Mouse (Mus musculus): ENCODE data around the gene Wdr4. TPM values are rescaled to one million over a fixed set of nuclear protein-coding genes. Genes with fewer than 3 reads are reported as not detected.
A peak's percentile ranks its signal among the peaks of the same experiment; 100 is the strongest.
"Not testable (repeated sequence)": the region's sequence is repeated elsewhere in the genome, so short reads cannot be mapped to it uniquely, and the experiment has no call there.

Wdr4 gene
- polyA plus RNA-seq, 1 experiment: 19.7 TPM

DNA sequence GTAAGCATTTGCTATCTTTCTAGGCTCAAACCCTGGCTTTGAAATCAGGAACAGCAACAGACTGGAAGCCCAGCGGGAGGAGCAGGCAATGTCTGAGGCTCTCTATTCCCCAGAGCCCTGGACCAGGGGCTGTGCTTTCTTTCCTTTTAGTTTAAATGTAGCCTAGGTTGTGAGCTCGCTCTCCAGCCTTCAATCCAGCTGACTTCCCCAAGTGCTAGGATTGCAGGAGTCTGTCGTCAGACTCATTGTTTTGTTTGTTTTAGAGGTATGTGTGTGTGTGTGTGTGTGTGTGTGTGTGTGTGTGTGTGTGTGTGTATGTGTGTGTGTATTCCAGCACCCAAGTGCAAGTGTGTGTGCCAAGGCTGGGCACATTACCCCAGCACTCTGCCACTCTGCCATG lies 20.3 kb upstream of the Wdr4 start:
- peaks cover 9% of the 10 kb centered on the region; the same call in 1 of the 2 replicates for H3K4me1 ChIP-seq (ENCODE audit: control insufficient read depth, insufficient read depth, low read length)
- no peak overlapping the region for H3K27ac ChIP-seq (ENCODE audit: insufficient read depth, low read length)
- H3K4me3 ChIP-seq (ENCODE audit: insufficient read depth, low read length): no peak overlapping the region
- TF ChIP-seq POLR2A (IDR thresholded peaks at IDR 0.05; ENCODE audit: low read depth, low read length): no peak
- no peak for TF ChIP-seq CTCF (IDR thresholded peaks at IDR 0.05; ENCODE audit: borderline replicate concordance, insufficient read depth, low read length)

DNA sequence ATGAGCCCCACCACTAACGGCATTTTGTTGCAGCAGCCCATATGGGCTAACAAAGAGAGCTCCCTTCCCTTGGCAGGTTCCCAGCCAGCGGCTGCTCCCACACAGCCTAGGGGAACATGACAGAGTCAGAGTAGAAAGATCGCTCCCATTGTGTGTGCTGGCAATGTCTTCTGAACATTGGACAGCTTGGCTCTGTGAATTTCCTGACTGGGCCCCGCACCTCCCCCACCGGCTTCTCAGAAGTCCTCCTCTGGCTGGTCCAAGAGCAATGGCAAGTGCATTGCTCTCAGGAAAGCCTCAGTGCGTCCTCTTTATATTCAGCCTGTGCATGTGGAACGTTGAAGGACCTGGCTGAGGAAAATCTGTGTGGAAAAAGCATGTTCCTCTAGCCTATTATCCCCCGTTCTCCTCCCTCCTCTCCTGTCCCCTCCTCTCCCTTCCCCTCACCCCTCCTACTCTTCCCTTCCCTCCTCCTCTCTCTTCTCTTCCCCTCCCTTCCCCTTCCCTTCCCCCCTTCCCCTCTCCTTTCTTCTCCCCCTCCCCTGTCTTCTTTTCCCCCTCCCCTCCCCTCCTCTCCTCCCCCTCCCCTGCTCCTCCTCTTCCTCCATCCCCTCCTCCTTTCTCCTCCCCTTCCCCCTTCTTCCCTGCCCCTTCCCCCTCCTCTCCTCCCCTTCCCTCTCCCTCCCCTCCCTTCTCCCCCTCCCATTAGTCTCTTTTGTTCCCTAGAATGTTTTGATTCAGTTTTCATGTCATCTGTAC lies 16.3 kb upstream of the Wdr4 start:
- Histone ChIP-seq H3K4me1 (ENCODE audit: control insufficient read depth, insufficient read depth, low read length) (peaks cover 4% of the 10 kb centered on the region; the same call in 1 of the 2 replicates), H3K4me3 (ENCODE audit: insufficient read depth, low read length) (no peak overlapping the region), H3K27ac (ENCODE audit: insufficient read depth, low read length) (no peak overlapping the region)
- TF ChIP-seq CTCF (IDR thresholded peaks at IDR 0.05; ENCODE audit: borderline replicate concordance, insufficient read depth, low read length): no peak
- no peak for TF ChIP-seq POLR2A (IDR thresholded peaks at IDR 0.05; ENCODE audit: low read depth, low read length)

DNA sequence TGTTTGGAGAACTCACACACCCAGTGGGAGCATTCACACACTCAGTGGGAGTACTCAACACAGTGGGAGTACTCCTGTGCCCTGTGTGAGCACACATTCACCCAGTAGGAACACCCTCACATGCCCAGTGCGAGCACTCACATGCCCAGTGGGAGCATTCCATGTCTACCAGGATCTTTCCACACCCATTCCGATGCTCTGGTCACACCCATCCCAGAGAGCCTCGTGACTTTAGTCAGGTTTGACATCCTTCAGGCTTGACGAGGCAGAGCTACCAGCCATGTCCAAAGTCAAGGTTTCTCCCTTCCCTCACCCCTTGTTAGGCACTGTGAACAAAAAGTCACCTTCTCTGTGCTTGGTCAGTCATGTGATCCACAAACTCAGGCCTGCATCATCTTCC lies 15.6 kb upstream of the Wdr4 start:
- TF ChIP-seq CTCF (IDR thresholded peaks at IDR 0.05; ENCODE audit: borderline replicate concordance, insufficient read depth, low read length) (no peak), POLR2A (IDR thresholded peaks at IDR 0.05; ENCODE audit: low read depth, low read length) (no peak)
- Histone ChIP-seq H3K4me1 (ENCODE audit: control insufficient read depth, insufficient read depth, low read length) (peaks cover 4% of the 10 kb centered on the region; the same call in 1 of the 2 replicates), H3K27ac (ENCODE audit: insufficient read depth, low read length) (no peak overlapping the region), H3K4me3 (ENCODE audit: insufficient read depth, low read length) (no peak overlapping the region)

DNA sequence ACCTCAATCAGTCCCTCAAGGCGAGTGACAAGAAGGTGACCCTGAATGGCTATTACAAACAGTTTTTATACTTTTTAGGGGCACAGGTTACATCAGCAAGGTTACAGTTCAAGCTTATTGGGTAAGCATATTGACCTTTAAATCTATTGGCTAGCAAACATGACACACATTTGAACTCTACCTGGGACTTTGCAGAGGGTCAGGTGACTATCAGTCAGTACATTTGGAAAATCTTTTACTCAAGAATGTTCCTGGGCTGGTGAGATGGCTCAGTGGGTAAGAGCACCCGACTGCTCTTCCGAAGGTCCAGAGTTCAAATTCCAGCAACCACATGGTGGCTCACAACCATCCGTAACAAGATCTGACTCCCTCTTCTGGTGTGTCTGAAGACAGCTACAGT lies 12.6 kb upstream of the Wdr4 start:
- not testable (repeated sequence) for H3K4me1 ChIP-seq (ENCODE audit: control insufficient read depth, insufficient read depth, low read length); H3K4me3 ChIP-seq (ENCODE audit: insufficient read depth, low read length); H3K27ac ChIP-seq (ENCODE audit: insufficient read depth, low read length)

DNA sequence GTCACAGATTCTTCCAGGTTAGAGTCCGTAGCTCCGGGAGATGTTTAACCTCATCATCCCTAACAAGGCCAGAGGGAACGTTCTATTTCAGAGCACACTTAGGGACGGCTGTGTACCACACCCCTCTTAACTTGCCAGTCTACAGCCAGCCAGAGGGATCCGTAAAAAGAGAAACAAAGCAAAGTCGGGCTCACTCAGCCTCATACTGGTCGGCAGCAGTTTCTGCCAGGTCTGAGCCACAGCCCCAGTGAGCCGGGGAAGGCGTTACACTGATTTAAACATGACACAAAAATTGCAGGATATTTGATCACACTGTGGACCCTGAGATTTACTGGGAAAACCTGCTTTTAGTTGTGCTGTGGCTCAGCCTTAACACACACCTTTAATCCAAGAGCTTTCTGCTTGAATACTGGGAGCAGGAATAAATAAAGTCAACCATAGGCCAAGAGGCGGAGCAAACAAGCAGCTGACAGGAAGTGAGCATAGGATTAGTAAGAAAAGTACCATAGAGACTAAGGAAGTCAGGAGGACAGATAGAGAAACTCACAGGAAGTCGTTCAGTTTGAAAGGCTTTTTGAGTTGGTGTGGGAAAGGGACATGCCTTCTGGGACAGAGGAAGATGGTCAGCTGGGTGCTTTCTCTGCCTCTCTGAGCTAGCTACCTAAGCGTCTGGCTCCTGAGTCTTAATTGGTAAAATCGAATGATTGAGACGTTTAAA lies 11.8 kb upstream of the Wdr4 start:
- Histone ChIP-seq H3K4me3 (ENCODE audit: insufficient read depth, low read length) (no peak overlapping the region), H3K4me1 (ENCODE audit: control insufficient read depth, insufficient read depth, low read length) (peaks cover 4% of the 10 kb centered on the region; the same call in 1 of the 2 replicates), H3K27ac (ENCODE audit: insufficient read depth, low read length) (no peak overlapping the region)
- TF ChIP-seq POLR2A (IDR thresholded peaks at IDR 0.05; ENCODE audit: low read depth, low read length) (no peak), CTCF (IDR thresholded peaks at IDR 0.05; ENCODE audit: borderline replicate concordance, insufficient read depth, low read length) (no peak)

DNA sequence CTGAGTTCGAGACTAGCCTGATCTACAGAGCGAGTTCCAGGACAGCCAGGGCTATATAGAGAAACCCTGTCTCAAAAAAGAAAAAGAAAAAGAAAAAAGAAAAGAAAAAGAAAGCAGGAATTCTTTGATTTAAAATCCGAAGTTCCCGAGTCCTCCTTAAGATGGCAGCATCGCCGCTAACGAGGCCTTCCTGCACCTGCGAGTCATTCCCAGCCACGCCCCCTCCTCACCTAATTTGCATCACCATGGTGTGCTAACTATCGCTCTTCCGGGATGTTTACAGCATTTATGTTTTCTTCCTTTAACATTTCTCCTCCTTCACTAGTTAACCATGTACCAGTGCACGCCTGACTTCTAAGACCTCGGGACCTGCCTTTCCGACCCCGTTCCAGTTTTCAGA lies 9.5 kb upstream of the Wdr4 start:
- peak; percentile 42; the same call in 1 of the 2 replicates for TF ChIP-seq CTCF (IDR thresholded peaks at IDR 0.05; ENCODE audit: borderline replicate concordance, insufficient read depth, low read length)
- TF ChIP-seq POLR2A (IDR thresholded peaks at IDR 0.05; ENCODE audit: low read depth, low read length): no peak
- H3K4me1 ChIP-seq (ENCODE audit: control insufficient read depth, insufficient read depth, low read length): no peaks in the 10 kb centered on the region
- no peak overlapping the region for H3K4me3 ChIP-seq (ENCODE audit: insufficient read depth, low read length)
- H3K27ac ChIP-seq (ENCODE audit: insufficient read depth, low read length): no peak overlapping the region

DNA sequence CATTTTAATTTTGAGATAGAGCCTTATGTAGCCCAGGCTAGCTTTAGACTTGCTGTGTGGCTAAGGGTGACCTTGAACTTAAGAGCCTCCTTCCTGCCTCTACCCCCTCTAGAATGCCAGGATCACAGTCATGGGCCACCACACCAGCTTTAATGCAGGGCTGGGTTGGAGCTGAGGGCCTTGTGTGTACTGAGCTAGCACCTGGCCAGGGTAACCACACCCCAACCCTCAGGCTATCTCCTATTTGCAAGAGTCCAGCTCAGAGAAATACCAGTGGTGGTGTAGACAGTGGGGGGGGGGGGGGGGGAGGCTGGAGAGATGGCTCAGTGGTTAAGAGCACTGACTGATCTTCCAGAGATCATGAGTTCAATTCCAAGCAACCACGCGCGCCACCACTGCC lies 6.0 kb upstream of the Wdr4 start:
- Histone ChIP-seq H3K4me1 (ENCODE audit: control insufficient read depth, insufficient read depth, low read length) (peaks cover 4% of the 10 kb centered on the region; the same call in 1 of the 2 replicates), H3K27ac (ENCODE audit: insufficient read depth, low read length) (no peak overlapping the region), H3K4me3 (ENCODE audit: insufficient read depth, low read length) (no peak overlapping the region)
- TF ChIP-seq POLR2A (IDR thresholded peaks at IDR 0.05; ENCODE audit: low read depth, low read length): no peak
- TF ChIP-seq CTCF (IDR thresholded peaks at IDR 0.05; ENCODE audit: borderline replicate concordance, insufficient read depth, low read length): no peak

DNA sequence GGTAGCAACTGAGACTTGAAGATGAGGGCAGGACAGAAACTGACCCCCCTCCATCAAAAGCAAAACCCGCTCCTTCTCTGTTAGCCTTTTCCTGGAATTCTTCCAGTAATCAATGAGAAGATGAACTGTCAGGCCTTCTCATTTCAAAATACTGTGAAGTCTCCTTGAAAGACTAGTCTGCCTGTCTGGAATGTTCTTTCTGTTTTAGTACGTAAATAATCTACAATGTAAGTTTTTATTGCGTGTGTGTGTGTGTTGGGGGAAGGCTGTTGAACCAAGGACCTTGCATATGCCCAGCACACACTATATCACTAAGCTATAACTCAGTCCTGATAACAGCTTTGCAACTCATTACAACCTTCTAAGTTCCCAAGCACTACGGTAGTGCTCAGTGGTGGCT lies 5.3 kb upstream of the Wdr4 start:
- H3K4me1 ChIP-seq (ENCODE audit: control insufficient read depth, insufficient read depth, low read length): peaks cover 4% of the 10 kb centered on the region; the same call in 1 of the 2 replicates
- no peak overlapping the region for H3K4me3 ChIP-seq (ENCODE audit: insufficient read depth, low read length)
- H3K27ac ChIP-seq (ENCODE audit: insufficient read depth, low read length): no peak overlapping the region
- no peak for TF ChIP-seq POLR2A (IDR thresholded peaks at IDR 0.05; ENCODE audit: low read depth, low read length)
- no peak for TF ChIP-seq CTCF (IDR thresholded peaks at IDR 0.05; ENCODE audit: borderline replicate concordance, insufficient read depth, low read length)

DNA sequence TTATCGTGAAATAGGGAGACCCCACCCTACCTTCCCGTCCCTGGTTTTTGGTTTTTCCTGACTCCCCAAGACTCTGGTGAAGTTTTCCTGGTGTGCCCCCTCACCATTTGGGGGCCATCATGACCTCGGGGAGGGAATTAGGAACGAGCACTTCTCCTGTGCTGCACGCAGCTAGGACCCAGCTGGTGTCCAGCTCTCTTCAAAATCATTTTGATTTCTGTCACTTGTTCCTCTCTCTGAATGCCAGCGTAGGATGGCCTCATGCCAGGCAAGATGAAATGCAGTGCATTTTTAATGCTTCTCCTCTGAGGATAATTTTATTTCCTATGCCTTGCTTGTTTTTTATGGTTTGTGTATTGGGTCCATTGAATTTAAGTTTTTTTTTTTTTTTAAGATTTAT lies 2.2 kb upstream of the Wdr4 start:
- TF ChIP-seq CTCF (IDR thresholded peaks at IDR 0.05; ENCODE audit: borderline replicate concordance, insufficient read depth, low read length) (no peak), POLR2A (IDR thresholded peaks at IDR 0.05; ENCODE audit: low read depth, low read length) (no peak)
- H3K27ac ChIP-seq (ENCODE audit: insufficient read depth, low read length): no peak overlapping the region

DNA sequence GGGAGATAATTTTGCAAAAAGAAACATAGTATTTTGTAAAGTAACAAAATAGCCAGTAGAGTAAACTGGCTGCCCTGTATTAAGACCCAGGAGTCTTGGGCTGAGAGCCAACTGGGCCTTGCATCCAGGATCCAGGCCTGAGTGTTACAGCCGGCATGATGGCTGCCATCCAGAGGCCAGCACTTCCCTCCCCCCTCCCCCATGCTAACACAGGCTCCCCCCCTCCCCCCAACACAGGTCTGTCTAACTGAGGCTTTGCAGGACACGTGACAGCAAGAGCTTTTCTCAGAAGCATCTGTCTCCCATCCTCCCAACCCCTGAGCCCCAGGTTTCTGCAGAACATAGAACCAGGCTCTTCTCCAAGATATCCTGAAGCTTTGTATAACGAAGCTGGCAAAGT lies 1.1 kb upstream of the Wdr4 start:
- H3K4me3 ChIP-seq (ENCODE audit: insufficient read depth, low read length): no peak overlapping the region; the same call in 1 of the 2 replicates
- TF ChIP-seq CTCF (IDR thresholded peaks at IDR 0.05; ENCODE audit: borderline replicate concordance, insufficient read depth, low read length): no peak
- no peak for TF ChIP-seq POLR2A (IDR thresholded peaks at IDR 0.05; ENCODE audit: low read depth, low read length)
- peaks cover 4% of the 10 kb centered on the region; the same call in 1 of the 2 replicates for H3K4me1 ChIP-seq (ENCODE audit: control insufficient read depth, insufficient read depth, low read length)
- H3K27ac ChIP-seq (ENCODE audit: insufficient read depth, low read length): no peak overlapping the region

More for the DNA sequence above, 2.2 kb upstream of the Wdr4 start:
- H3K4me3 ChIP-seq (ENCODE audit: insufficient read depth, low read length): no peak overlapping the region
- peaks cover 4% of the 10 kb centered on the region; the same call in 1 of the 2 replicates for H3K4me1 ChIP-seq (ENCODE audit: control insufficient read depth, insufficient read depth, low read length)

Measured in embryonic fibroblast, embryonic 13.5 days (primary cell).